Mouse (Mus musculus): ENCODE data around the gene Hist2h2ab. TPM values are rescaled to one million over a fixed set of nuclear protein-coding genes. Genes with fewer than 3 reads are reported as not detected.

The Hist2h2ab gene
- polyA plus RNA-seq, 1 experiment from 2014 or later = 0.86 TPM

DNA sequence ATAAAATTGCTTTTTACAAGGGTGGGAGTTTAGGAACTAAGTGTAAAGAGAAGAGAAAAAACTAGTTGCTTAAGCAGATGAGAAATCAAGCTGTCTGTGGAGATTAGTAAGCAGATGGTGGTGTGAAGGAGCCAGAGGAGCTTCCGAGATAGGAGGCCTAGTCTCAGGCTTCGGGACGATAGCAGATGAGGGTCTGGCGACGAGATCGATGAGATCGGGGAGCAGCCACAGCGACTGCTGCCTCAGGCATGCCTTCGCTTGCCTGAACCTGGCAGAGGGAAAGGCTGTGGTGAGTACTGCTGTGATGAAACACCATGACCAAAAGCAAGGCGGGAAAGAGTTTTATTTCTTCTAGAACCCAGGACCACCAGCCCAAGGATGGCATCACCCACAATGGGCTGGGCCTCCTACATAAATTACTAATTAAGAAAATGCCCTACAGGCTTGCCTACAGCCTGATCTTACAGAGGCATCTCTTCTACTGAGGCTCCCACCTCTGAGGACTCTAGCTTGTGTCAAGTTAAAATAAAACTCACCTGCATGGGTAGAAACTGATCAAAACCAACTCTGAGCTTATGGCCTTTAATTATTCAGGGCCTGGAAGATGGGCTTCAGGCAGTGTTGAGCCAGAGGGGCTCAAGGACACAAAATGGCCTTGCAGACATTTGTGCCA is 35.2 kb downstream of the Hist2h2ab start:
- ATAC-seq (replicated peaks; ENCODE audit: low FRiP score) = no peak
- no peaks in the 10 kb centered on the region for H3K36me3 ChIP-seq
- H3K27ac ChIP-seq = no peak overlapping the region
- WGBS = 69% methylated on average over 10 of the region's 10 CpGs
- H3K27me3 ChIP-seq = no peaks in the 10 kb centered on the region
- H3K4me3 ChIP-seq (replicated peaks) = no peak overlapping the region
- H3K4me2 ChIP-seq = no peak overlapping the region
- no peaks in the 10 kb centered on the region for H3K9me3 ChIP-seq (replicated peaks)
- no peak overlapping the region for H3K9ac ChIP-seq
- H3K4me1 ChIP-seq = peaks cover 15% of the 10 kb centered on the region

DNA sequence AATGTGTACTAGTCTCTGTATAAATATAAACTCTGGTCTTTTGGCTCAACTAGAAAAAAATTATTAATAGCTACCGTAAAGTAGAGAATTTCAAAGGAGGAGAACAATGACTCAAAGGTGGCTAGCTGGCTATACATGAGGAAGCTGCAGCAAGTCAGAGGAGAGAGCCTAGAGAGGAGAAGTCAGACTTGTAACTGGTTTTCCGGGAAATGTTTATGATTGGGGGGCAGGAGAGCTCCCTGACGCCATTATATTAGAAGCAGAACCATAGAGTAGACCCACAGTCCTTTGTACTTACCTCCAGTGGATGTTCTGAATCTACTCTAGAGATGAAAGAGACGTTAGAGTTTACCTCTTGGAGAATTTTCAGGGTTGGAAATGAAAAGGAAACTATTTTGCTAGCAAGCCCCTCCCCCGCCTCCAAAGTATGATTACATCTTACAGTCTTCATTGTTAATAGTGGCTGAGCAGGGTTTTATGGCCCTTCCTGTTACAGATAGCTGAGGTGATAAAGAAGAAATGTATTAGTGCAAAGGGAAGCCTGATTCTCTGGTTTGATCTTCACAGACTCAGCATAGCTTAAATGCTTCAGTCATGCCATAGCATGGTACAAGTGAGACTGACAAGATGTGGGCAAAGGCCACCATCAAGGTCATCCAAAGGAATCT is 36.4 kb downstream of the Hist2h2ab start:
- no peaks in the 10 kb centered on the region for H3K27me3 ChIP-seq
- no peak overlapping the region for H3K4me3 ChIP-seq (replicated peaks)
- H3K27ac ChIP-seq = no peak overlapping the region; the same call in 1 of the 2 replicates
- 62% methylated on average over 5 of the region's 5 CpGs for WGBS
- H3K4me1 ChIP-seq = peaks cover 9% of the 10 kb centered on the region
- ATAC-seq (replicated peaks; ENCODE audit: low FRiP score) = no peak
- 0 out of 2 replicates have a peak overlapping the region, but pooled peaks have one; percentile 2 for H3K4me2 ChIP-seq
- H3K9ac ChIP-seq = no peak overlapping the region
- H3K36me3 ChIP-seq = no peaks in the 10 kb centered on the region
- no peaks in the 10 kb centered on the region for H3K9me3 ChIP-seq (replicated peaks)

DNA sequence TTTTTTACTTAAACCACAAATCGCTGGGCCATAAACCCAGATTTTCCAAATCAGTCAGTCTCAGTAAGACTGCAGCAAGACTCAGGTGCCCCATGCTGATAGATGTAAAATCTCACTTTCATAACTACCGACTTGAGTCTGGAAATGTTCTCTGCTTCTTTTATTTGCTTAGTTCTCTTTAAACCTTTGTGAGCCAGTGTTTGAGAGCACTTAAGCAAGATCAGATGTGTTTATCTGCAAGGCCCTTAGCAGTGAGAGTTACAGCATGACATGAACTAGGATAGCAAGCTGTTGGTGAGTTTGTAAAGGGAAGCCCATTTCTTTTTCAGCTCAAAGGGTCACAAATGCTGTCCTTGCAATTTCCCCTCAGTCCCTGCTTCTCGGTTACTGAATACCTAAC is 37.5 kb downstream of the Hist2h2ab start:
- Histone ChIP-seq H3K27ac (no peak overlapping the region), H3K4me2 (no peak overlapping the region), H3K4me3 (replicated peaks) (no peak overlapping the region), H3K4me1 (peaks cover 19% of the 10 kb centered on the region), H3K9me3 (replicated peaks) (no peaks in the 10 kb centered on the region), H3K36me3 (no peaks in the 10 kb centered on the region), H3K9ac (no peak overlapping the region), H3K27me3 (no peaks in the 10 kb centered on the region)
- 83% methylated on average over 3 of the region's 3 CpGs for WGBS
- no peak for ATAC-seq (replicated peaks; ENCODE audit: low FRiP score)

DNA sequence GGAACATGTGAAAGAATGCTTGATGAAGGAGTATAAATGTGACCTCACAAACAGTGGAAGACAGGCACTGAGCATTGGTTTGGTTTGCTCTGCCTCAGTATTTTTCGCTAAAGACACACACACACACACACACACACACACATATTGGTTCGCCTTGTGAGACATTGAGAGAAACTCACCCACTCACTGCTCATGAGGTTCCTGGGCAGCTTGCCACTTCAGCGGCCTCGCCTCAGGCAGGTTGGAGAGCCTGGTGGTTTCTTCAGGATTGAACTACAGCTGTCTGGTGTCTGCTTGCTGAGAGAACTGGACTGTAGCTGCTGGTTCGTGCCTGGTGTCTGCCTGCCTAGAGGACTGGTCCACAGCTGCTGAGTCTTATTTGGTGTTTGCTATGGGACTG is 40.6 kb downstream of the Hist2h2ab start:
- Histone ChIP-seq H3K4me3 (replicated peaks) (no peak overlapping the region), H3K4me2 (no peak overlapping the region), H3K9ac (no peak overlapping the region), H3K4me1 (peaks cover 35% of the 10 kb centered on the region), H3K9me3 (replicated peaks) (no peaks in the 10 kb centered on the region), H3K36me3 (no peaks in the 10 kb centered on the region), H3K27me3 (no peaks in the 10 kb centered on the region), H3K27ac (no peak overlapping the region)
- WGBS = 83% methylated on average over 5 of the region's 5 CpGs
- no peak for ATAC-seq (replicated peaks; ENCODE audit: low FRiP score)

DNA sequence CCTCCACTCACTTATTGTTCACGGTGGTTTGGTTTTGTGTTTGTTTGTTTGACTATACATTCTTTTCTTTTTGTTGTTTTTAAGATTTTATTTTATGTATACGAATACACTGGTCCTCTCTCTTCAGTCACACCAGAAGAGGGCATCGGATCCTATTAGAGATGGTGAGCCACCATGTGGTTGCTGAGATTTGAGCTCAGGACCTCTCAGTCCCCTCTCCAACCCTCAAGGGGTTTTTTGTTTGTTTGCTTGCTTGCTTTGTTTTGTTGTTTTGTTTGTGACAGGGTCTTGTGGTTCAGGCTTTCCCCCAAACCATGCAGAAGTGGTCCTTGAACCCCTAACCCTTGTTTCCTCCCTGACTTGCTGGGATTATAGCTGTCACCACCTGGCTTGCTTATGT is 42.0 kb downstream of the Hist2h2ab start:
- Histone ChIP-seq H3K4me1 (peaks cover 30% of the 10 kb centered on the region), H3K4me2 (peak overlapping the region; percentile 81), H3K4me3 (replicated peaks) (peak overlapping the region; percentile 61), H3K9ac (peak overlapping the region; percentile 71), H3K36me3 (no peaks in the 10 kb centered on the region), H3K9me3 (replicated peaks) (no peaks in the 10 kb centered on the region), H3K27ac (peak overlapping the region; percentile 99), H3K27me3 (no peaks in the 10 kb centered on the region)
- 54% methylated on average over 3 of the region's 3 CpGs for WGBS
- ATAC-seq (replicated peaks; ENCODE audit: low FRiP score) = no peak

DNA sequence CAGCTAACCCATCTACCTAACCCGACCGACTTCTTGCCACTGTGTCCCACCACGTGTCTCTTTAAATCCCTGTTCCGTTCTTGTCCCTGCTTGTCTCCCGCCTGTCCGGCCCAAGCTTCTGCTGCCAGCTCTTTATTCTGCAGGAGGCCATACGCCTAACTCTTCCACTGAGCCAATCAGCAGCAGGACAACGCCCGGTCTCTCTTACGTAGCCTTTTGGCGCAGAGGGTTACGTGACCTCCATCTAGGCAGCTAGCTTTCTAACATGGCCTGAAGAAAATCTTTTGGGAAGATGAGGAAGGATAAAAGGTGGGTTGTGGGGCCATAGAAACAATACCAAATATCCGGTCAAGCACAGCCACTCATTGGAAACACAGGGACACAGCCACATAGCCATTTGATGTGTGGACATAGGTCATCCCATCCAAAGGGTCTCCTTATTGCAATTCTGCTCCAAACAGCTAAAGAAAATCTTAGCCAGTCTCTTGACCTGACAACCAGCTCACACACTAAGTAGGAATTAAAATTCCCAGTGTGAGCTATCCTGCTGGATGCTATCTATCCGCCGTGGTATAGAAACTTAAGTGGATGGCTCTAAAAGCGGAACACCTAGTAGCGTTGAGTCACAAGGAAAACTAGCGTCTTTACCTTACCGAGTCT is 42.7 kb downstream of the Hist2h2ab start:
- Histone ChIP-seq H3K27me3 (no peaks in the 10 kb centered on the region), H3K9me3 (replicated peaks) (no peaks in the 10 kb centered on the region), H3K4me3 (replicated peaks) (peak overlapping the region; percentile 61), H3K4me2 (peak overlapping the region; percentile 81), H3K27ac (peak overlapping the region; percentile 99), H3K36me3 (no peaks in the 10 kb centered on the region), H3K9ac (peak overlapping the region; percentile 71), H3K4me1 (peaks cover 36% of the 10 kb centered on the region)
- ATAC-seq (replicated peaks; ENCODE audit: low FRiP score) = peak; percentile 81
- 1% methylated on average over 19 of the region's 19 CpGs for WGBS

DNA sequence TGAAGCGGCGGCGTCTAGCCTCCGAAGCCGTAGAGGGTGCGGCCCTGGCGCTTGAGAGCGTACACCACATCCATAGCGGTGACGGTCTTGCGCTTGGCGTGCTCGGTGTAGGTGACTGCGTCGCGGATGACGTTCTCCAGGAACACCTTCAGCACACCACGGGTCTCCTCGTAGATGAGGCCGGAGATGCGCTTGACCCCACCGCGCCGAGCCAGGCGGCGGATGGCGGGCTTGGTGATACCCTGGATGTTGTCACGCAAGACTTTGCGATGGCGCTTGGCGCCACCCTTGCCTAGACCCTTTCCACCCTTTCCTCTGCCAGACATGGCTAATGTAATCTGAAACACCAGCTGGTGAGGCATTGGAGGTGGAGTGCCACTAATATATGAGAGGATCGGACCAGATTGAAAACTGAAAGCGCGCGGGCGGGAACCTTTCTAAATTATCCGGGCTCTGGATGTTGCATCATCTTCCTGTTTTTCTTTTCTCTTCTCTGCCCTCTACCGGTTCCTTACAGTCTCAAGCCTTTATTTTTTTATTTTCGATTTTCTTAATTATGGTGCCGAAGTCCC is 43.4 kb downstream of the Hist2h2ab start, which contains the start of gene Hist2h4:
TSS of gene Hist2h4 (minus strand) at position 333 of the 572 bp plus-strand sequence.
- Histone ChIP-seq H3K4me3 (replicated peaks) (peak within 1 kb of the TSS; percentile 61), H3K27me3 (no peaks in the 10 kb centered on the region), H3K9me3 (replicated peaks) (no peaks in the 10 kb centered on the region), H3K4me2 (peak within 1 kb of the TSS; percentile 81), H3K27ac (peak within 1 kb of the TSS; percentile 99), H3K9ac (peak within 1 kb of the TSS; percentile 71), H3K36me3 (no peaks in the 10 kb centered on the region), H3K4me1 (peaks cover 42% of the 10 kb centered on the region)
- WGBS = 0% methylated on average over 40 of the region's 40 CpGs
- ATAC-seq (replicated peaks; ENCODE audit: low FRiP score) = peak; percentile 93

DNA sequence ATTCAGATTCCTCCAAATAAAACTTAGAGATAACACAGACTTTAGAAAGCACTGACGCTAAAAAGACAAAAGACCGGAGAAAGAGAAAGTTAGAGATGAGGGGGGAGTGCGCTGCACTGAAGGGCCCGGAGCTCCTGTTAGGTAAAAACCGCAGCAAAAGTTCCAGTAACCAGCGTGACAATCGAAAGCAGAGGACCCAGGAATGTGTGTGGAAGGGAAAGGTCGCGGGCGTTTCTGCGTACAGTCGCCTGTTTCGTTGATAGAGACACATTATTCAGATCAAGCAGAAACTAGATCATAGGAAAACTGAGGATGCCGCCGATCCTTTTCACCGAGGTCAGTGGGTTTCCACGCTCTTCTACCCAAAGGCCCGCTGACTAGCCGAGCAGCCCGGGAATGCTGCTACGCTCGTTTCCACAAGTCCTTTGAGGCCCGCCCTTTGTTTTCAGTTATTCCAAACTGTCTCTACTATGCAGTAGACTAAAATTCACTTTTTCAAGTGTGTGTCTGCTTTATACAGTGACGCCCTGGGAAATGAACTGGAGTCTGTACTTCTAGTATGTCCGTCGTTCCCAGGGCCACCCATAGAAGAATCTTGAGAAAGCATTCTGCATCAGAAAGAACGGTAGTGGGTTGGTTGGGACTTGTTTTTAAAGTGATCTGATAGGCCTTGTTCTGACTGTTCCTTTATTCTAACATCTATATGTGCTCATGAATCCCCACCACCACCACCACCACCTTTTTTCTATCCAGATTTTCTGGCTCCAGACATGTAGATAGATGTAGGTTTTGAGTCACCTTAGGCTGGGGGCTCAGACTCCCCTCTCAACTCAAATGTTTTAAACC is 44.1 kb downstream of the Hist2h2ab start:
- 5% methylated on average over 27 of the region's 27 CpGs for WGBS
- no peaks in the 10 kb centered on the region for H3K27me3 ChIP-seq
- peak; percentile 24 for ATAC-seq (replicated peaks; ENCODE audit: low FRiP score)
- H3K27ac ChIP-seq = peak overlapping the region; percentile 99
- H3K36me3 ChIP-seq = no peaks in the 10 kb centered on the region
- peak overlapping the region; percentile 81 for H3K4me2 ChIP-seq
- H3K9ac ChIP-seq = peak overlapping the region; percentile 44
- peaks cover 44% of the 10 kb centered on the region for H3K4me1 ChIP-seq
- H3K9me3 ChIP-seq (replicated peaks) = no peaks in the 10 kb centered on the region
- peak overlapping the region; percentile 61 for H3K4me3 ChIP-seq (replicated peaks)

DNA sequence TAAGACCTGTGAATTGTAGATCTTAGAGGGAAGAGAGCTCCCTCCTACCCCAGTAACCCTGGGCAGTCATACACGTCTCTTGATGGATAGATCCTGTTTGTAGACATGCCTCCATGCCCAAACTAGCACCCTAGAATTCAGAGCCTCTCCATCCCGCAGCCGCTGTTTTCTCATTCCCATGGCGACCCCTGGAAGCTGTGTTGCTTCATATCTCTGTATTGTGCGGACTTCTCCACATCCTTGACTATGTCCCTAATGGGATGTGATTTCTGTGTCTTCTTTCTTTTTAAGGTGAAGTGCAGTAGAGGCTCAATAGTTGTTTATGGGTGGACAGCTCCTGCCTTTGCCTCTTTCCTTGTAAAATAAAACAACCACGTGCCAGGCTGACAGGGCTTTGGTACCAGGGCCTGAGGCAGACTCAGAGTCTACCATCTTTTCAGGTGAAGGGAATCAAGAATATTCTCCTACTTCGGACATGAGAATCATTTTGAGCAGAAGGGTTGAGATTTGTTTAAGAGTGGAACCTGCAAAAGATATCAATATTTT is 44.8 kb downstream of the Hist2h2ab start:
- 68% methylated on average over 7 of the region's 7 CpGs for WGBS
- peak overlapping the region; percentile 99 for H3K27ac ChIP-seq
- H3K27me3 ChIP-seq = no peaks in the 10 kb centered on the region
- no peaks in the 10 kb centered on the region for H3K9me3 ChIP-seq (replicated peaks)
- no peak overlapping the region; the same call in 1 of the 2 replicates for H3K9ac ChIP-seq
- H3K4me3 ChIP-seq (replicated peaks) = peak overlapping the region; percentile 61
- peak overlapping the region; percentile 81 for H3K4me2 ChIP-seq
- H3K36me3 ChIP-seq = no peaks in the 10 kb centered on the region
- H3K4me1 ChIP-seq = peaks cover 44% of the 10 kb centered on the region
- ATAC-seq (replicated peaks; ENCODE audit: low FRiP score) = no peak

DNA sequence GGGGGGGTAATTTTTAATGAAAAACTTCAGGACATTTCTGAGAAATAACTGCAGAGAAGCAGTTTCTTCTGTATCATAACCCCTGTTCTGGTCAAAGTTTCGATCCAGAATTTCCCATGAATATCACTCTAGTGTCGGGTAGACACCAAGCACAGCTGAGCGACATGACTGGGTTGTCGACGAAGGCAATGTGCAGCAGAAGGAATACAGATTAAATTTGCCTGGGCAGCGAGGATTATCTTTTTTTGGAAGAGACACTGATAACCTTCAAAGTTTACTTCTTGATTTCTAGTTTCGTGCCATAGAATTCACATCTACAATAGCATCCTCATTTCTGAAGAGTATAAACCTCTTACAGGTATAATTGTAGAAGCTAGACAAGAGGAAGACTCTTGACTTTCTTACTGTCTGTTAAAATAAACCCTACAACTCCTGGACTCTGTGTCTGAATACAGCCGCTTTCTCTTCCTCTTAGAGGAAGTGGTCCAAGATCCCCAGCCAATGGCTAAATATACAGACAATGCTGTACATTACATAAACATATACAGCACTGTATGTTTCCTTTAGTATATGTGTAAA is 46.6 kb downstream of the Hist2h2ab start:
- ATAC-seq (replicated peaks; ENCODE audit: low FRiP score) = no peak
- no peak overlapping the region for H3K4me3 ChIP-seq (replicated peaks)
- H3K27me3 ChIP-seq = no peaks in the 10 kb centered on the region
- no peak overlapping the region for H3K27ac ChIP-seq
- H3K9ac ChIP-seq = no peak overlapping the region
- WGBS = 83% methylated on average over 8 of the region's 8 CpGs
- H3K4me1 ChIP-seq = peaks cover 42% of the 10 kb centered on the region
- H3K9me3 ChIP-seq (replicated peaks) = no peaks in the 10 kb centered on the region
- H3K4me2 ChIP-seq = no peak overlapping the region
- no peaks in the 10 kb centered on the region for H3K36me3 ChIP-seq

DNA sequence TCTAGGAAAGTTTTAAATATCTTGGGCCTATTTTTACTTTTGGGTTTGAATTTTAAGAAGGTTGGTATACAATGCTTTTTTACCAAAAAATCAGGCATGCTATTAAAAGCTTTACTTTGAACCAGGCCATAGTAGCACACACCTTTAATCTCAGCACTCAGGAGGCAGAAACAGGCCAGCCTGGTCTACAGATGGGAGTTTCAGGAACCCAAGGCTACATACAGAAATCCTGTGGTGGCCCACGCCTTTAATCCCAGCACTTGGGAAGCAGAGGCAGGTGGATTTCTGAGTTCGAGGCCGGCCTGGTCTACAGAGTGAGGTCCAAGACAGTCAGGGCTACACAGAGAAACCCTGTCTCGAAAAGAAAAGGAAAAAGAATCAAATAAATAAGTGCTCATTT is 47.9 kb downstream of the Hist2h2ab start:
- Histone ChIP-seq H3K4me1 (peaks cover 29% of the 10 kb centered on the region), H3K4me3 (replicated peaks) (no peak overlapping the region), H3K9ac (no peak overlapping the region), H3K27me3 (no peaks in the 10 kb centered on the region), H3K27ac (peak overlapping the region; percentile 97), H3K9me3 (replicated peaks) (no peaks in the 10 kb centered on the region), H3K4me2 (peak overlapping the region; percentile 82), H3K36me3 (no peaks in the 10 kb centered on the region)
- no peak for ATAC-seq (replicated peaks; ENCODE audit: low FRiP score)
- 74% methylated on average over 4 of the region's 4 CpGs for WGBS

All from kidney, embryonic 15.5 days (tissue).